Mouse (Mus musculus) hindbrain, embryonic 11.5 days (tissue): ENCODE measurements at regions not wholly inside any gene's neighbourhood (a gene's known extent, or its start where the extent isn't known, plus 50 kb on each side); places are given as distances from the start of the nearest gene placed in this dataset.

Experiments used
- ATAC-seq: fragments of 200-750 bp; cut with Nextera tagmentation; 2 replicates; pipeline ENCODE4 v1.8.0; 2017; ENCODE audit warnings: mild to moderate bottlenecking, moderate TSS enrichment, moderate library complexity; ENCODE audit not compliant: low FRiP score
- DNase-seq: peaks from one replicate; pipeline ENCODE4 v3.0.0-alpha.2; 2015; ENCODE audit warnings: low spot score
- H3K27ac ChIP-seq: fragments of 300-500 bp; sonication (generic); 2 replicates; pipeline ENCODE4 v1.5.1; 2014; ENCODE audit warnings: mild to moderate bottlenecking, low read depth, low read length
- H3K27me3 ChIP-seq: fragments of 300-500 bp; sonication (generic); 2 replicates; pipeline ENCODE4 v1.6.1; 2014; ENCODE audit warnings: mild to moderate bottlenecking, low read length, moderate library complexity, mixed read lengths; ENCODE audit not compliant: control insufficient read depth, insufficient read depth
- H3K36me3 ChIP-seq: fragments of 300-500 bp; sonication (generic); 2 replicates; pipeline ENCODE4 v1.6.1; 2014; ENCODE audit warnings: mild to moderate bottlenecking, low read length, moderate library complexity, mixed read lengths; ENCODE audit not compliant: control insufficient read depth, insufficient read depth
- H3K4me1 ChIP-seq: fragments of 300-500 bp; sonication (generic); replicated peaks from 2 replicates; pipeline ENCODE4 v1.6.1; 2014; ENCODE audit warnings: low read length, mixed read lengths; ENCODE audit not compliant: control insufficient read depth, insufficient read depth
- H3K4me2 ChIP-seq: fragments of 300-500 bp; sonication (generic); replicated peaks from 2 replicates; pipeline ENCODE4 v1.6.1; 2014; ENCODE audit warnings: mild to moderate bottlenecking, low read depth, low read length
- H3K4me3 ChIP-seq: fragments of 300-500 bp; sonication (generic); 2 replicates; pipeline ENCODE4 v1.5.1; 2014; ENCODE audit warnings: low read depth, low read length
- H3K9ac ChIP-seq: fragments of 300-500 bp; sonication (generic); 2 replicates; pipeline ENCODE4 v1.6.1; 2014; ENCODE audit warnings: low read depth, low read length
- H3K9me3 ChIP-seq: fragments of 300-500 bp; sonication (generic); 2 replicates; pipeline ENCODE4 v1.6.1; 2016; ENCODE audit warnings: low read length; ENCODE audit not compliant: control insufficient read depth
- WGBS: fragments of 180-500 bp; shearing (Covaris S2); extraction: QIAGEN DNeasy Blood & Tissue Kit; methylation state at CpG from one replicate; pipeline ENCODE4 v1.1.7; 2014; 5-methylcytosine and 5-hydroxymethylcytosine counted together

- H3K27me3 ChIP-seq: no peaks in the 10 kb centered on the region
- no peaks in the 10 kb centered on the region for H3K4me1 ChIP-seq
- H3K9ac ChIP-seq: no peak overlapping the region
- DNase-seq (no peak), ATAC-seq (no peak)
- no peaks in the 10 kb centered on the region for H3K36me3 ChIP-seq
- 68% methylated on average over 3 of the region's 3 CpGs for WGBS
- H3K4me2 ChIP-seq: no peak overlapping the region
- no peaks in the 10 kb centered on the region for H3K9me3 ChIP-seq
- no peak overlapping the region for H3K27ac ChIP-seq
- H3K4me3 ChIP-seq: no peak overlapping the region
Measured at GRCm38 (mm10) chr9:68231131-68231530, 390.9 kb downstream of the Vps13c start.

DNA sequence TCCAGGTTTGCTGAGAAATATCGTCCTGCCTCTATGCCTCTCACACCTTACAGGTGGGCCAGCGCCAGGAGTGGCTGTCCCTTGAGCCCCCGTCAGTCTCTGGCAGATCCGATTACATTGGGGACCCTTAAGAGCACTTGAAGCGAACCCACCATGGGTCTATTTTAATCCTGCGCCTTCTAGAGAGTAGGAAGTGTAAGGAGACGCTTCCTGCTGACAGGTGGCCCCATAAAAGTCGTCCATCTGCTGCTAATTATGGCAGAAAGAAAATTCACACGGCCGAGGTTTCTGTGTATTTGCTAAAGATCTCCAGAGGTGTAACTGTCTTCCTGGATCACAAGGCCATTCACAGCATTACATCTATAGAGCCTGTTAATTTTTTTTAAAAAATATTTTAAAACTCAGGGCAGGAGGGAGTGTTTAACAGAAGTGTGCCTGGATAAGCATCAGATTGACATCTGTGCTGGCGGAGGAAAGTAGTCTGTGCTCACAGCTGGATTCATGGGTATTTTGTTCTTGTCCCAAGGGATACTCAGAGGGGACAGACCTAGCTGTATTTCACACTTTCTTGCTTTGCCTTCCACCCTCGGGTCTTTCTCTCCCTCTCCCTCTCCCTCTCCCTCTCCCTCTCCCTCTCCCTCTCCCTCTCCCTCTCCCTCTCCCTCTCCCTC lies 394.9 kb downstream of the Vps13c start:
- no peaks in the 10 kb centered on the region for H3K27me3 ChIP-seq
- H3K4me1 ChIP-seq: no peaks in the 10 kb centered on the region
- no peaks in the 10 kb centered on the region for H3K9me3 ChIP-seq
- DNase-seq (no peak), ATAC-seq (no peak)
- no peak overlapping the region for H3K4me2 ChIP-seq
- H3K4me3 ChIP-seq: no peak overlapping the region
- no peak overlapping the region for H3K27ac ChIP-seq
- no peaks in the 10 kb centered on the region for H3K36me3 ChIP-seq
- no peak overlapping the region for H3K9ac ChIP-seq
- 48% methylated on average over 12 of the region's 12 CpGs for WGBS

DNA sequence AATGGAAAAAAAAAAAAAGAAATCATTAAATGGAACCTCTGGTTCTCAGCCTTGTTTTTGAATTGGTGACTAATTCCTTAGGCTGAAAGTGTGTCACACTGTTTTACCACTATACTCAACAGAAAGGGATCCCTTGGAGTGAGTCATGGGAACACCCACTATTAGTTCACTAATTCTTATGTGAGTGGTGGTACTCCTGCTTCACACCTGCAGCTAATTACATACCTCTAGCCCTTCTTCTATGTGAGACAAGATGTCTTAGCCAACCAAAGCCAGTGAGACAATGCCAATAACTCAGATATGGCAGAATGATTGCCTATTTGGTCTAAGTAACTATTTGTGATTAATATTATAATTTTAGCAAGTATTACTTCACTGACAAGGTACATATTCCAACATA lies 398.9 kb downstream of the Vps13c start:
- Histone ChIP-seq H3K27ac (no peak overlapping the region), H3K4me1 (no peaks in the 10 kb centered on the region), H3K4me2 (no peak overlapping the region), H3K9me3 (no peaks in the 10 kb centered on the region), H3K9ac (no peak overlapping the region), H3K27me3 (no peaks in the 10 kb centered on the region), H3K36me3 (no peaks in the 10 kb centered on the region), H3K4me3 (no peak overlapping the region)
- ATAC-seq (no peak), DNase-seq (no peak)

DNA sequence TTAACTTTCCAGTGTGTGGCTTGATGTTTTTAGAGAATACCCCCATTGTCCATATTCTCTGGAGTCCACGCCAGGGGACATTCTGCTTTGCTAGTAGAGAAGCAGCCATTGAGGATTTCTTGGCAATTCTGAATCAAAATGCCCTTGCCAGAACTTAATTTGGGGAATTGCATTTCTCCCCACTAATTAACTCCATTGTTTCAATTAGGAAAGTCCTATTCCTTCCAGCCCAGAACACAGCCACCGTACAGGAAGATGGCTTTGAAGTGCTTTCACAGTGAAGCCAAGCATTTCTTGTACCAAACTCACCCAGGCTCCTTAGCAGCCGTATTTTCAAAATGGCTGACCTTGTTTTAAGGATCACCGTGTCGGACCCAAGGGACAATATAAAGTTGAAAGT lies 399.4 kb downstream of the Vps13c start:
- Histone ChIP-seq H3K9ac (no peak overlapping the region), H3K36me3 (no peaks in the 10 kb centered on the region), H3K4me1 (no peaks in the 10 kb centered on the region), H3K9me3 (no peaks in the 10 kb centered on the region), H3K27me3 (no peaks in the 10 kb centered on the region), H3K27ac (no peak overlapping the region), H3K4me2 (no peak overlapping the region), H3K4me3 (no peak overlapping the region)
- DNase-seq (no peak), ATAC-seq (no peak)
- 93% methylated on average over 5 of the region's 5 CpGs for WGBS

DNA sequence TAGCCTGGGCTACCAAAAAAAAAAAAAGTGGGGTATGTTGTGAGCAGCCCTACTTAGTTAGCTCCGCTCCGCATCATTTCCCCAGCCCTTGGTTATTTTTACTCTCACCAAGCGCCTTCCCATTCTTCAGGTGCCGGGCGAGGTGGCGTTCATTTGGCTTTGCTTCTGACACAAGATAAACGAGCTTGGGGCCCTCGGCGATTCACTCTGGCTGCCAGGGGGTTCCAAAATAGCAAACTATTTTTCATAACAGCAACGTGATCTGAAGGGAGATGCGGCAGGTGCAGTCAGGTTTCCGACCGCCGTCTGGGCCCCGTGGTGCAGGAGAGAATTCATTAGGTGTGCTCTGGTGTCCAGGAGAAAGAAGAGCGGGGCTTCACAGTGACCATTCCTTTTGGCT lies 403.6 kb upstream of the Rora start:
- Histone ChIP-seq H3K4me3 (no peak overlapping the region), H3K4me1 (no peaks in the 10 kb centered on the region), H3K27ac (no peak overlapping the region), H3K4me2 (no peak overlapping the region), H3K9me3 (no peaks in the 10 kb centered on the region), H3K36me3 (no peaks in the 10 kb centered on the region), H3K9ac (no peak overlapping the region), H3K27me3 (no peaks in the 10 kb centered on the region)
- DNase-seq (no peak), ATAC-seq (no peak)
- WGBS: 91% methylated on average over 16 of the region's 16 CpGs

- DNase-seq (no peak), ATAC-seq (no peak)
- Histone ChIP-seq H3K9ac (no peak overlapping the region), H3K36me3 (no peaks in the 10 kb centered on the region), H3K27me3 (no peaks in the 10 kb centered on the region), H3K4me3 (no peak overlapping the region), H3K27ac (no peak overlapping the region), H3K9me3 (no peaks in the 10 kb centered on the region), H3K4me1 (no peaks in the 10 kb centered on the region), H3K4me2 (no peak overlapping the region)
- 62% methylated on average over 3 of the region's 3 CpGs for WGBS
Measured at GRCm38 (mm10) chr9:68254218-68254617, 399.4 kb upstream of the Rora start.

DNA sequence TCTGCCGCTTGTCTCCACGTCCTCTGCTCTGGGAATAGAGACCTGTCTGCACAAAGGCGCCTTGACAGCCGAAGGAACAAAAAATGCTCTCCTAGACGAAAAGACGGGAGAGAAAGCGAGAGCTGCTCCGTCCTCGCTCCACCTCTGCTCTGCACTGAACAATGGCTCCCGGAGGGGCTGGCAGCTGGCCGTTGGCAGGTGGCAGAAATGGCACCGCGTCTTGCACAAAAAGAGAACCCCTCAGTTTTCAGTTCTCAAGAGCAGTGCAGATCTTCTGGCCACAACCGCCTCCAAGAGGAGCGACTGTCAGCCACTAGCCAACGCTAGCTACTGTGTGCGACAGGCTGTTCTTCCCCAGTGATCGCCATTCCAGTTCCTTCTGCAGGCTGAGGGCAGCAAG lies 385.0 kb upstream of the Rora start:
- WGBS: 74% methylated on average over 18 of the region's 18 CpGs
- Histone ChIP-seq H3K4me1 (no peaks in the 10 kb centered on the region), H3K27ac (no peak overlapping the region), H3K27me3 (no peaks in the 10 kb centered on the region), H3K9me3 (no peaks in the 10 kb centered on the region), H3K4me2 (no peak overlapping the region), H3K4me3 (no peak overlapping the region), H3K36me3 (no peaks in the 10 kb centered on the region), H3K9ac (no peak overlapping the region)
- peak; percentile 10 for DNase-seq
- no peak for ATAC-seq

DNA sequence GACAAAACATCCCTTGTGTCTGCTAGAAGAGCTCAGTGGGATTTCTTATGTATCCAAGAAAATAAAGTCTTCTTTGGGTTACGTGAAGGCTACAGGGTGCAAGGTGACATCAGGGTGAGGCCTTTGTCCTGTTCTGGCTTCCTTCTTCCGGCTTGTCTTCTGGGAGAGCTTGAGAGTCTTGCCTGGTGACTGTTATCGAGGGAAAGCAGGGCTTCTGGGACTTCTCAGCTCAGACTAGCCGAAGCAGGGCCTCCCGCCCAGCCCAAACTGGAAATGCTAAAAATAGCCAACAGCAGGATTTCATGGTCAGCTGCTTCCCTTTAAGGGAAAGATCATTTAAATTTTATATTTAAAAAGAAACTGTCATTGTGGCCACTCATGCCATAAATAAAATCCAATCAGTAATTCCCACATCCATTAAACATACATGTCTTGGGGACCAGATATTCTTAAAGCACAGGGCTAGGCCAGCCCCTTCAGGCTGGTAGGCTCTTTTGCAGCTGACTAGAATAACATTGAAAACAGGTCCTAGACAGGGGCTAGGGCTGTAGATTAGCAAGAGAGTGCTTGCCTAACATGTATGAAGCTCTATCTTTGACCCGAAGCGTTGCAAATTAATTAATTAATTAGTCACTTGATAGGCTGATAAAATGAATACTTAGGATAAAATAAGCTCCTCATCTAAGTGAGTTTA lies 351.2 kb upstream of the Rora start:
- H3K4me3 ChIP-seq: no peak overlapping the region
- WGBS: 68% methylated on average over 7 of the region's 7 CpGs
- H3K27ac ChIP-seq: no peak overlapping the region
- H3K36me3 ChIP-seq: no peaks in the 10 kb centered on the region
- no peaks in the 10 kb centered on the region for H3K4me1 ChIP-seq
- H3K9ac ChIP-seq: no peak overlapping the region
- DNase-seq (peak; percentile 10), ATAC-seq (no peak)
- no peak overlapping the region for H3K4me2 ChIP-seq
- H3K27me3 ChIP-seq: no peaks in the 10 kb centered on the region
- H3K9me3 ChIP-seq: no peaks in the 10 kb centered on the region

DNA sequence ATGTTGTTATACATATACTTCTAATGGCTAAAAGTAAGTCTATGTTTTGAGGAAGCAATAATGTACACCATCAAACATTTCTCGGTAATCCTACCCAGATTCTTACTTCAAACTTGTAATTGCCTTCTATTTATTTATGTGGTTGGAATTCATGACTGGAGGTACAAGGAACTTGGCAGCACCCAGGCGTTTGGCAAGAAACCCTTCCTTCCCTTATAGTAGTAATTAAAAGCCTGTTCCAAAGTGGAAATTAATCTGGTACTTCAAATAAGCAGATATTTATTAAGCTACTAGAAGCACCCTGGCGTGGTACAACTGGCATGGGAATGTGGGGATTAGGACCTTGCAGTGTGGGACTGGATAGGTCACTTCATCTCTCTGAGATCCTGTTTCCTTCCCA lies 322.9 kb upstream of the Rora start:
- Histone ChIP-seq H3K4me1 (no peaks in the 10 kb centered on the region), H3K27me3 (no peaks in the 10 kb centered on the region), H3K36me3 (no peaks in the 10 kb centered on the region), H3K4me3 (no peak overlapping the region), H3K9ac (no peak overlapping the region), H3K4me2 (no peak overlapping the region), H3K9me3 (no peaks in the 10 kb centered on the region), H3K27ac (no peak overlapping the region)
- ATAC-seq (no peak), DNase-seq (no peak)
- 79% methylated on average over 3 of the region's 3 CpGs for WGBS
